Mouse (Mus musculus) right cerebral cortex, adult 2 months (tissue): ENCODE results near the gene Srcin1.

Experiments used
- DNase-seq, 2 experiments: peaks; one replicate each; pipeline ENCODE4 v3.0.0; 2021 to 2022; ENCODE audit warnings: low spot score in 2 of 2

The Srcin1 gene

DNA sequence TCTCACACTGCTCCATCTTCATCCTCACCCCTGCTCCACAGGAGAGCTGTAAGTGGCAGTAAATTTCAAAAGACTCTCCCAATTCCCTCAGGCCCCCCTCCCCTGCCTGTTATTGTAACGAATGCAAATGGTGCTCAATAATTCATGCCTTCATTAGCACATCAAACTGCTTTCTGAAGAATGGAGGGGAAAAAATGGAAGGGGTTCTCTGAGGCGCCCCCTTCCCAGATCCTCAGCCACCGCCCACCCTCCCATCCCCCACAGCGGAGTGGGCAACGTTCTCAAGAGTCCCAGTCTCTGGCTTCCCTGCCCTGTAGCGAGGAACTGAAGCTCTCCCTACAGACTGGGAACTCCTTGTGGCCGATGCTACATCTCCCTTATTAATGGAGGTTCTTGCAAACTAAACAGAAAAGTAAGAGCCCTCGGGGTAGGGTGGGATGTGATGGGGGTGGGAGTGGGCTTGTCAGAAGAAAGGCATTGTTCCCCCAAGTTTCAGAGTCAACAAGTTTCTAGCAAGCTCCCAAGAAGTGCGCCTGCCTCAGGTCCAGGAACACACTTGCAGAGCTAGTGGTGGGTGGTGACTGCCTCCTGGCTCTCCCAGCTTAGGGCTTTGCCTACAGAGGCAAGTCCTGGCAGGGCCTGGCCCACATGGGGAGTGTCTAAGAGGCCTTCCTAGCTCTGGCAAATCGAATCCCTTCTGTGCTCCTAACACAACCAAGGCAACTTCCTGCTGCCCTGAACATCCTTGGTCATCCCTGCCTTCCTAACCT, 3.3 kb upstream of the Srcin1 start:
- no peak for DNase-seq

GRCm38 (mm10) chr11:97578286-97578685, 2.3 kb upstream of the Srcin1 start:
- no peak for DNase-seq

DNA sequence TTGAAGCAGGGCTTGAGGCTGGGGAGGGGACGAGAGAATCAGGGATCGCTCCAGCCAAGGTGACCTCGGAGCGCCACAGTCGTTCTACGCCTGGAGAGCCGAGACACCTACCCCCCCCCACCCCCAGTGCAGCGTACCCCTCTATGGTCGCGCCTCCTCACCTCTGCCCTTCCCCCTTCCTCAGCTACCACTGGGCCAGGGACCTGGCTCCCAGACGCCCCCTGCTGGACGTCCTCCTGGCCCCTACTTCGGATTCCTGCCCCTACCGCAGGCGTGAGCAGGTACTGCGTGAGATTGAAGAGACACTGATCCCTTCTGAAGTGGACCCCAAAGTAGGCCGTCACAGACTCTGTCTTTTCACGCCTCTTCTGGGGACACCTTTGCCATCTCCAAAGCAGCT, 348 bp downstream of the Srcin1 start:
- peak; percentile 79 to 80 for DNase-seq

DNA sequence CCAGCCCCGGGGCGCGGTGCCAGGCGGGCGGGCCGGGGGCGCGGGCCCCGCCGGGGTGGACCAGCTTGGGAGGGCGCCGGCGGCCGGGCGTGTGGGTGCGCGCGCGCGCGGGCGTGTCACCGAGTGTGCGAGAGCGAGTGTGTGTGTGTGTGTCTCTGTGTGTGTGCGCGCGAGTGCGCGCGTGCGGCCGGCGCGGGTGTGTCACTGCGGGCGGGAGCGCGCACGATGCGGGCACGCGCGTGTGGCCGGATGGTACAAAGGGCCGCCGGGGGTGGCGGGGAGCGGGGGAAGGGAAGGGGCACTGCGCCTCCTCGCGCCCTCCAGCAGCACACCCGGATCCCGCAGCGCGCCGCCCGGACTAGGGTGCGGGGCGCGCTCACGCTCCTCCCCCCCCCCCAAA, 911 bp downstream of the Srcin1 start:
- peak; percentile 74 to 80 for DNase-seq

DNA sequence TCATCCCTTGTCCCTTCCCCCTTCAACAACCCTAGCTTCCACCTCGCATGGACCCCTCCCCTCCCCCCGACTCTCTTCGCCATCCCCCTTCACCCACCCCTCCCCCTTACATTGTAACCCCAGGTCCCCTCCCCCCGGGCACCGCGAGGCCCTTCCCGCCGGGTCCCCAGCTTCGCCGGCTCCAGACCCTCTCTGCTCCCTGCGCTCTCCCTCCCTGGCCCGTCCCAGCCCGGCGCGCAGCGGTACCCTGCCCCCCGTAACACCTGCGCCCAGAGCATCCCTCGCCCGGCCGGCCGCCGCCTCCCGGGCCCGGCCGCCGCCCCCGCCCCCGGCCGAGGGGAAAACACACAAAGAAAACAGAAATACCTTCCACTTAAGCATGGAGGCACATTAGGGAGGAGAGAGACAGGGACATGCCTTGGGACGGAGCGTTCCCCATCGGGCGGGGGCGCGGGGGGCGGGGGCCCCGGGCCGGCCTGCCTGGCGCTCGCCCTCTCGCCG, 1.4 kb downstream of the Srcin1 start:
- DNase-seq: peak in 1 of 2 experiments; percentile 28

DNA sequence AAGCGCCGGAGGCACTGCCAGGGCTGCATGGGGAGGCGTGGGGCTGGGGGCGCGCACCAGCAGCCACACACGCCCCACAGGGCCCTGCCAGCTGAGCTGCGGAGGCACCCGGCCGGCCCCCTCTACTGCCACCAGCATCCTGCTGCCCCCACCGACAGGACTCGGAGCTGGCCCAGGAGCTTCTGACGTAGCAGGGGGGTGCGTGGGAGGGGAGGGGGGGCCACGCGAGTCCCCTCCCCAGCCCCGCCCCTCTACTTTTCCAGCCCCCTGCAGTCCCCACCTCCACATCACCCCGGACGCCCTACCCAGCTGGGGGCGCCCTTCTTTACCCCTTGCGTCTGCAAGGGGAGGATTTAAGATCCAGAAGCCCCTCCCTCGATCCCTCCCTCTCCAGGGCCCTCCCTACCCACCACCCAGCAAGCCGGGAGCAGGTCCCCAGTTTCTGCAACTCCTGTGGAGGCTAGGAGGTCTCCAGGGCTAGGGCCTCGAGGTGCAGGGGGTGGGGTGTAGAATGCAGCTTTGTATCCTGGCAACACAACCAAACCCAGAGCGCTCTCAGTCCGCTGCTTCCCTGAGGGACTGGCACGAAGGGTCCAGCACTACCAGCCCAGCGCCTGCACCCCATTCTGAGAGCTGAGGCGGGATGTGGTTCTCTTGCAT, 2.0 kb downstream of the Srcin1 start:
- DNase-seq: peak; percentile 76 to 82

- peak in 1 of 2 experiments; percentile 40 for DNase-seq
These were observed 3.0 kb downstream of the Srcin1 start for GRCm38 (mm10) chr11:97572895-97573480.

DNA sequence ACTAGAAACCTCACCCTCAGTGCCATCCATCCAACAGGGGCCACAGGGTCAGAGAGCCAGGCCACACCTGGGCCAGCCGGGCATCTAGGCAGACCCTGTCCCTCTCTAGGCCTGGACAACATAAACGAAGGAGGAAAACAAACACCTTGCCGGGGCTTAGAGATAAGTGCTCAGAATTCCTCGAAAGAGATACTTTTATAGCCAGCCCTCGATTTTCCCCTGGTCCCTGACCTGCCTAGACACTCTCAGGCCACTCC, 4.0 kb downstream of the Srcin1 start:
- DNase-seq: peak in 1 of 2 experiments; percentile 34

- DNase-seq: peak in 1 of 2 experiments; percentile 23
These were observed 4.5 kb downstream of the Srcin1 start for GRCm38 (mm10) chr11:97571266-97572088.

DNA sequence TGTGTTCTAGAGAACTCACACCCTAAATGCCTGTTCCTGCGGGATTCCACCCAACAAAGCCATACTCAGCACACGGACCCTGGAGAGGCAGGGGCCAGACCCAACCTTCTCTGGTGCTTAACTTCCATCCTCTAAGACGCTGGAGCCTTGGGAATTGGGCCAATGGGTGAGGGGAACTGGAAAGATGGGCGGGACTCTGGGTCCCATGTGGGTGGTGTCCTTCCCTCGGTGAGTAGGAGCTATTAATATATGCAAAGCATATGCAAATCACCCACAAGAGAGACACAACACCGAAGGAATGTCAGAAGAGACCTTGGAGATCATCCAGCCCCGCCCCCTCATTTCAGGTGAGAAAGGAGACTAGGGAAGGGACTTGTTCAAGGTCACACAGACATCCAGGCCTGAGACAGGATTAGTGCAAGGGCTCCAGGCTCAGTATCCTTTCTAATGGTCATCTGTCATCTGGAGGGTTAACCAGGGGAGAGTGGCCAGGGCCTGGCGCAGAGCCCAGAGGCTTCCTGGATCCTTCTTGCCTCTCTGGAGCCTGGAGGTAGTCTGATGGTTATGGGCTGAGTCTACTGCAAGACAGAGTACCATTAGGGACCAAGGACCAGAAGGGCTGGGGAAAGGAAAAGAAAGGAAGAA, 5.4 kb downstream of the Srcin1 start:
- peak; percentile 35 to 67 for DNase-seq

GRCm38 (mm10) chr11:97569806-97570205, 6.2 kb downstream of the Srcin1 start:
- DNase-seq: peak in 1 of 2 experiments; percentile 4

DNA sequence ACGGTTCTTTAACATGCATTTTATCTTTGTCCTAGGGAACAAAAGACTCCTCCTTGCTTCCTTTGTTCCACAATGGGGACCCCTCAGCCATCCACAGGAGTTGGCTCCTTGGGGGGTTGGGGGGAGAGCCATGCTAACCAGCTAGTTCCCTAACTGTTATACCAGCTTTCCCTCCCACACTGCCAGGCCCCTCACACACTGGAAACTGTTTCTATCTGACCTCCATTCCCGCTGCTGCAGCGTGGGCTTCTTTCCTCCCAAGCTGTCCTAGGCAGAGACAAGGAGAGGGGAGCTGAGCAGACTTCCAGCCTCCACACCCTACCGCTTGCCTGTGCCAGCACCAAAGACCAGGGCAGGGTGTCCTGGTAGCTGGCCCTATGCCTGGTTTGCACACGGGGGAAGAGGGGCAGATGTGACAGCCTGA, 6.7 kb downstream of the Srcin1 start:
- peak in 1 of 2 experiments; percentile 60 for DNase-seq

DNA sequence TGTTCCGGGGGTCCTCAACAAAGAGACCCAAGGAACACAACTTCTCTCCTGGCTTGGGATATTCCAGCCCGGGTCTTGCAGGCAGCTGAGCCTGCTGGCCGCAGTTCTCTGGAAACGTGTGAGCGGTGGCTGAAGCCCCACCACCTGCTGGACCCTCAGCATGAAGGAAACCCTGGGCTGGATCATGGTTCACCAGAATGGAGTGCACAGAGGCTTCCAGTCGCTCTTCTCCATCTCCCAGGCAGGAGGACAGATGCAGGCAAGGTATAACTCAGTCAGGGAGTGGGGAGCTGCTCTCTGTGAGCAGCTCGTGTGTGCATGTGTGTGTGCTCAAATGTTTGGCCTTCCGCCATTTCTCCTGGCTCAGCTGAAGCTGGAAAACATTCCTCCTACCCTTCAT, 7.3 kb downstream of the Srcin1 start:
- DNase-seq: peak; percentile 79 to 82

GRCm38 (mm10) chr11:97567480-97567879, 8.5 kb downstream of the Srcin1 start:
- peak in 1 of 2 experiments; percentile 27 for DNase-seq

GRCm38 (mm10) chr11:97566551-97566950, 9.4 kb downstream of the Srcin1 start:
- DNase-seq: no peak

DNA sequence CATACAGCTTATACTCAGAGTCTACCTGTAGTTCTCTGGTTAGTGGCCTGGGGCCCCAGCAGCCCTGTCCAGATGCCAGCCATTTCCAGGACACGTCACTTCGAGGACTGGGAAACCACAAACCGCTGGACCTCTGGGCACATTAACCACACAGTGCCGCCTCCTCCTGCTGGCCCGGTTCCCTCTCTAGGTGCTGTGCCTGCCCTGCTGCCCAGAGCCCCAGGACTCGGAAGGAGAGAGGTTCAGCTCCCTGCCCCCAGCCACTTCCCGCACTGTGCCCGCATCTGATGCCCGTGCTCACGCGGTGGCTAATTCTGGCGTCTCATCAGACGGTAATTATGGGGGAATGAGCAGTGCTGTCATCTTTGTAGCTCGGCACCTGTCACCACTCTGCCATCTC, 12.3 kb downstream of the Srcin1 start:
- DNase-seq: peak in 1 of 2 experiments; percentile 23

GRCm38 (mm10) chr11:97562536-97562935, 13.4 kb downstream of the Srcin1 start:
- DNase-seq: peak in 1 of 2 experiments; percentile 7

DNA sequence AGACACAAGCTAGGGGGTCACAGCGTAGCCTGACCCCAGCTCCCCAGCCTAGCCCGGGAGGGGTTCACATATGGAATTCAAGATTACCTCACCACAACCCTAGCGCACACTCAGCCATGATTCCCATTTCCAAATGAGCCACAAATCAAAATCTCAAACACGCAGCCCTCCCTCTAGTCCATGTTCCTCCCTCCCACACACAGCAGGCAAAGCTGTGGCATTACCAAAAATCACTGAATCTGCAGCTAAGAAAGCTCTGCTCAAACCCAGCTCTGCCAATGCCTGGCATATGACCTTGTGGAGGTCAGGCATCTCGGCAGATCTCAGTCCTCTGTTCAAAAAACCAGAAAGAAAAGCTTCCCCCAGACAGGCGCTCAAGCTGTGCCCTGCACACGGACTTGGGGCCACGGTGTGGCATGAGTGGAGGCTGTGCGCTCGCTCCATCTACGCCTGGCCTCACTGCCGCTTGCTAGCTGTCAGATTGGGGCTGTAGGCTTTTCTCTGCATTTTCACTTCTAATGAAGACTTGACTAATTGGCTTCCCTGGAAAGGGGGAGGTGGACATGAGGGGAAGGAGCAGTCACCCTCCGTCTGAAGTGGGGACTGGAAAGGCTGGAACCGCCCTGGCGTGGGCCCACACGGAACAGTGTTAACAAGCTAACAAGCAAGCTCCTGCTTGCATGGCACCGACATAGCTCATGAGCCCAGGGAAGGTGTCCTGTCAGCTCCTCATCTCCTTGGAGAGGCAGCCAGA, 15.6 kb downstream of the Srcin1 start:
- DNase-seq: no peak

- DNase-seq: no peak
These were observed 16.4 kb downstream of the Srcin1 start for GRCm38 (mm10) chr11:97559549-97559948.

DNA sequence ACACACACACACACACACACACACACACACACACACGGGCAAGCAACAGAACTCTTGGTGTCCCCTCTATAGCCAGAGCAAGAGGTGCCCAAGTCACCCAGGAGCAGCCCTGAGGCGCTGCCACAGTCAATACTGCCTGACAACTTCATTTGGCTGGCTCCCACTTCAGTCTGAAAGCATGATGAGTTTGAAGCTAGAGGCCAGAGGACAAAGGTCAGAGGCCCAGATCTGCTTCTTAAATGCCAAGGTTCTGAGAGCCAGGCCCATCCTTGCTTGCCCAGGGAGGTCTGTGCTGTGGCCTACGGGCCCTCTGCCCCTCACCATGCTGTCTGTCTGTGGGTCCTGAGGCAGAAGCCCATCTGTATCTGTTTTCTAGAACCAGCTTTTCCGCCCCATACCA, 18.1 kb downstream of the Srcin1 start:
- no peak for DNase-seq
